Mouse (Mus musculus) lung, embryonic 15.5 days (tissue): Measurements from ENCODE around the gene Rassf1. TPM values are rescaled to one million over a fixed set of nuclear protein-coding genes. Genes with fewer than 3 reads are reported as not detected.

ENCODE experiments used
- ATAC-seq: fragments of 200-750 bp; cut with Nextera tagmentation; 2 replicates; pipeline ENCODE4 v1.8.0; 2017; ENCODE audit warnings: moderate number of reproducible peaks, borderline replicate concordance; ENCODE audit not compliant: low FRiP score, low TSS enrichment; ENCODE audit errors: extremely low read depth
- H3K27ac ChIP-seq: fragments of 300-500 bp; sonication (generic); 2 replicates; pipeline ENCODE4 v1.5.1; 2015; ENCODE audit warnings: moderate library complexity, mild to moderate bottlenecking, inconsistent platforms
- H3K27me3 ChIP-seq: fragments of 300-500 bp; sonication (generic); 2 replicates; pipeline ENCODE4 v1.6.1; 2015; ENCODE audit warnings: inconsistent platforms
- H3K36me3 ChIP-seq: fragments of 300-500 bp; sonication (generic); 2 replicates; pipeline ENCODE4 v1.6.1; 2015; ENCODE audit warnings: inconsistent platforms
- H3K4me1 ChIP-seq: fragments of 300-500 bp; sonication (generic); 2 replicates; pipeline ENCODE4 v1.6.1; 2015; ENCODE audit warnings: inconsistent platforms
- H3K4me2 ChIP-seq: fragments of 300-500 bp; sonication (generic); 2 replicates; pipeline ENCODE4 v1.6.1; 2015; ENCODE audit warnings: inconsistent platforms, mild to moderate bottlenecking, moderate library complexity
- H3K4me3 ChIP-seq: fragments of 300-500 bp; sonication (generic); 2 replicates; pipeline ENCODE4 v1.5.1; 2015; ENCODE audit warnings: mild to moderate bottlenecking, inconsistent platforms
- H3K9ac ChIP-seq: fragments of 300-500 bp; sonication (generic); 2 replicates; pipeline ENCODE4 v1.6.1; 2015; ENCODE audit warnings: inconsistent platforms
- H3K9me3 ChIP-seq: fragments of 300-500 bp; sonication (generic); 2 replicates; pipeline ENCODE4 v1.6.1; 2016; ENCODE audit warnings: inconsistent platforms
- WGBS: fragments of 180-500 bp; shearing (Covaris S2); methylation state at CpG from one replicate; pipeline ENCODE4 v1.1.7; 2015; 5-methylcytosine and 5-hydroxymethylcytosine counted together
- polyA plus RNA-seq: library from polyadenylated mRNA; unstranded; fragments of >200 nt; fragmentation: Nextera tagmentation; extraction: Ambion mirVana; gene quantifications from 2 replicates; pipeline ENCODE4 v1.2.1, GENCODE M21; 2015

Rassf1 gene
- polyA plus RNA-seq, 1 experiment from 2014 or later: 64.1 TPM

GRCm38 (mm10) chr9:107599433-107599832, 48.1 kb downstream of the Rassf1 start:
- H3K27ac ChIP-seq: no peak overlapping the region
- ATAC-seq: no peak
- 79% methylated on average over 9 of the region's 9 CpGs for WGBS
- H3K4me1 ChIP-seq: peaks cover 9% of the 10 kb centered on the region; the same call in 1 of the 2 replicates
- no peak overlapping the region for H3K4me2 ChIP-seq
- no peaks in the 10 kb centered on the region for H3K9me3 ChIP-seq
- no peak overlapping the region for H3K4me3 ChIP-seq
- H3K36me3 ChIP-seq: no peaks in the 10 kb centered on the region
- no peak overlapping the region for H3K9ac ChIP-seq
- 0 out of 2 replicates have a peak, but pooled peaks cover 10% of the 10 kb centered on the region for H3K27me3 ChIP-seq

DNA sequence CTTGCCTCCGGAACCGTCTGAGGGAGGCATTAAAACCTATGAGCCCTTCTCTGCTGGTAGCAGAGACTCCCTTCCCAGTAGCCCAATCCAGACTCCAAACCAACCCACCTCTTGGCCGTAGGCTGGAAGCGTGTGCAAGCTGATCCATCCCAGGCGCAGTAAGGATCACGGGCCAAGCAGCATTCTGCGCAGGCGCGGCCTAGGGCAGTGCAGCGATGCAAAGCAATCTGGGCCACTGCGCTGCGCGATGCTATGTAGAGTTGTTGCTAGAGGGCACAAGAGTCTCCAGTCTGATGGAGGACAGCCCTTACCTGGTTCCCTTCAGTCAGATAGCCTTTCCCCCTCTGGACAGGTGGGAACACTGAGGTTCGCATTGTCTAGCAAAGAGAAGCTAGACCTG, 48.5 kb downstream of the Rassf1 start:
- Histone ChIP-seq H3K27me3 (0 out of 2 replicates have a peak, but pooled peaks cover 10% of the 10 kb centered on the region), H3K36me3 (no peaks in the 10 kb centered on the region), H3K4me3 (no peak overlapping the region), H3K27ac (no peak overlapping the region), H3K9me3 (no peaks in the 10 kb centered on the region), H3K4me2 (no peak overlapping the region), H3K9ac (no peak overlapping the region), H3K4me1 (peaks cover 12% of the 10 kb centered on the region)
- 61% methylated on average over 14 of the region's 14 CpGs for WGBS
- ATAC-seq: no peak

DNA sequence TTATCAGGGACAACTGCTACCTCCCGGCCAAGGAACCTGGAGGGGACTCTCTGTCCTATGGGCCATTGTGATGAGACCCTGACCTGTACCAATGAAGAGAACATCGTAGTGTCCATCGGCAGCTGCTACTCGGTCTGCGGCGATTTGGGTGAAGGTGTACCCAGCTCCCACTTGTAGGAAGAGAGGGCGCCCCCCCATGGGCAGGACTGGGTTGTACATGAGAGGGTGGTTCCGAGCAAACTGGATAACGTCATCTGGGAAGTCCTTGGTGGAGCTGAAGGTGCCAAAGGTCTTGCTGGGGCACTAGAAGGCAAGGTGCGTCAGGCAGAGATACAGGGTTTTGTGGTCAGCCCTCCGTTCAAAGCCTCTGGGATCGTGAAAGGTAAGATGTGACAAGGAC, 49.4 kb downstream of the Rassf1 start:
- 75% methylated on average over 12 of the region's 12 CpGs for WGBS
- no peaks in the 10 kb centered on the region for H3K36me3 ChIP-seq
- no peaks in the 10 kb centered on the region for H3K9me3 ChIP-seq
- no peak overlapping the region for H3K4me3 ChIP-seq
- no peak for ATAC-seq
- no peak overlapping the region for H3K27ac ChIP-seq
- H3K4me1 ChIP-seq: peaks cover 19% of the 10 kb centered on the region
- no peak overlapping the region for H3K4me2 ChIP-seq
- H3K27me3 ChIP-seq: 0 out of 2 replicates have a peak, but pooled peaks cover 10% of the 10 kb centered on the region
- no peak overlapping the region for H3K9ac ChIP-seq

- H3K36me3 ChIP-seq: no peaks in the 10 kb centered on the region
- 0 out of 2 replicates have a peak, but pooled peaks cover 10% of the 10 kb centered on the region for H3K27me3 ChIP-seq
- H3K4me3 ChIP-seq: no peak overlapping the region
- no peak for ATAC-seq
- H3K9ac ChIP-seq: no peak overlapping the region
- no peak overlapping the region for H3K27ac ChIP-seq
- H3K9me3 ChIP-seq: no peaks in the 10 kb centered on the region
- 77% methylated on average over 11 of the region's 11 CpGs for WGBS
- no peak overlapping the region for H3K4me2 ChIP-seq
- H3K4me1 ChIP-seq: peaks cover 19% of the 10 kb centered on the region
These were observed 49.9 kb downstream of the Rassf1 start for GRCm38 (mm10) chr9:107601275-107601674.

GRCm38 (mm10) chr9:107602068-107602648, 50.8 kb downstream of the Rassf1 start:
- Histone ChIP-seq H3K4me3 (no peak overlapping the region), H3K9me3 (no peaks in the 10 kb centered on the region), H3K4me1 (peaks cover 24% of the 10 kb centered on the region), H3K27me3 (0 out of 2 replicates have a peak, but pooled peaks cover 10% of the 10 kb centered on the region), H3K9ac (no peak overlapping the region), H3K27ac (no peak overlapping the region), H3K4me2 (no peak overlapping the region), H3K36me3 (no peaks in the 10 kb centered on the region)
- no peak for ATAC-seq
- 8% methylated on average over 10 of the region's 10 CpGs for WGBS

- H3K9me3 ChIP-seq: no peaks in the 10 kb centered on the region
- no peak for ATAC-seq
- no peak overlapping the region for H3K27ac ChIP-seq
- H3K9ac ChIP-seq: no peak overlapping the region
- H3K27me3 ChIP-seq: 0 out of 2 replicates have a peak, but pooled peaks cover 10% of the 10 kb centered on the region
- WGBS: 74% methylated on average over 6 of the region's 6 CpGs
- H3K4me3 ChIP-seq: no peak overlapping the region
- no peak overlapping the region for H3K4me2 ChIP-seq
- H3K36me3 ChIP-seq: no peaks in the 10 kb centered on the region
- peaks cover 34% of the 10 kb centered on the region for H3K4me1 ChIP-seq
These were observed 51.9 kb downstream of the Rassf1 start for GRCm38 (mm10) chr9:107603251-107603650.

DNA sequence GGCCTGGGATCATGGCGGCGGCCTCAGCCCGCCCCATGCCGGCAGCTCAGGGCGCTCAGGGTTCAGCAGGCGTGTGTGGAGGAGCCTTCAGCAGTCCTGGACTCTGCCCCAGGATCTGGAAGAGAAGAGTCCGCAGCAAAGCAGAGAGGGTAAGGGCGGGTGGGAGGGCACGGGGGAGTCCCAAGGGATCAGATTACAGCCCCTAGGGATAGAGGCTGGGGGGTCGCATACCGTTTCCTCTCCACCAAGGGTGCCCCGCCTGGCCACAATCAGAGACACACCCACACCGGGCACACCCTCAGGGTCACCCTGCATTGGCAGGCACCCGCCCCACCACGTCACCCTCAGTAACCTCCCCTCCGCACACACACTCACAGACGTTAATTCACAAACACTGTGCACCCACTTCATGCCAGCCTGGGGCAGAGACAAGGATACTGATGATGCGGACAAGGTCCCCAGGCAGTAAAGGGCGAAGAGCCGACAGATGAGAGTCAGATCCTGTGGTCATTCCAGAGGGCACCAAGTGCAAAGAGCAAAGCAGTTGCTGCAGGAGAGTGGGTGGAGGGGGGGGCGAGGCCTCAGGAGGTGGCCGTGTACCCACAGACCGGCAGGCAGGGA, 53.8 kb downstream of the Rassf1 start:
- Histone ChIP-seq H3K4me2 (peak overlapping the region; percentile 46), H3K36me3 (no peaks in the 10 kb centered on the region), H3K4me3 (peak overlapping the region; percentile 22), H3K9ac (peak overlapping the region; percentile 29; the same call in 1 of the 2 replicates), H3K4me1 (peaks cover 48% of the 10 kb centered on the region), H3K27ac (peak overlapping the region; percentile 75), H3K27me3 (0 out of 2 replicates have a peak, but pooled peaks cover 4% of the 10 kb centered on the region), H3K9me3 (no peaks in the 10 kb centered on the region)
- 30% methylated on average over 23 of the region's 23 CpGs for WGBS
- peak; percentile 40 for ATAC-seq

DNA sequence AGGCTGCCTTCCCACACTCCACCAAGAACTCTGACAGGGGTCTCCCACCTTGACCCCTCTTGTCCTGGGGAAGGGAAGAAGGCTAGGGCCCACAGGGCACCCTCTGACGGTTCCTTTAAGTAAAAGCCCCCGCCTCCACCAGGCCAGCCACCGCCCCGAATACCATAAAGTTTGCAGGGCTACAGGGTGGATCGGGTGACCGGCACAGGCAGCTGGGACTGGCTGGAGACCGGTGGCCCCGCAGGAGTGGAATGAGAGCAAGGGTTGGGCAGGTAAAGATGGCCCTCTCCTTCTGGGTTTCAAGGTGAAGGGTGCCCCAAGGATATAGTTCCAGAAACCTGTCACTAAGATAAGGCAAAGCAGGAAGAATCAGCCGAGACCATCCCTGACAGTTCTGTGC, 55.2 kb downstream of the Rassf1 start:
- Histone ChIP-seq H3K27ac (peak overlapping the region; percentile 62), H3K27me3 (no peaks in the 10 kb centered on the region), H3K36me3 (no peaks in the 10 kb centered on the region), H3K4me2 (peak overlapping the region; percentile 29), H3K9me3 (no peaks in the 10 kb centered on the region), H3K4me1 (peaks cover 54% of the 10 kb centered on the region), H3K4me3 (peak overlapping the region; percentile 11), H3K9ac (no peak overlapping the region)
- no peak for ATAC-seq
- whole genome bisulfite sequencing: 17% methylated on average over 9 of the region's 9 CpGs

DNA sequence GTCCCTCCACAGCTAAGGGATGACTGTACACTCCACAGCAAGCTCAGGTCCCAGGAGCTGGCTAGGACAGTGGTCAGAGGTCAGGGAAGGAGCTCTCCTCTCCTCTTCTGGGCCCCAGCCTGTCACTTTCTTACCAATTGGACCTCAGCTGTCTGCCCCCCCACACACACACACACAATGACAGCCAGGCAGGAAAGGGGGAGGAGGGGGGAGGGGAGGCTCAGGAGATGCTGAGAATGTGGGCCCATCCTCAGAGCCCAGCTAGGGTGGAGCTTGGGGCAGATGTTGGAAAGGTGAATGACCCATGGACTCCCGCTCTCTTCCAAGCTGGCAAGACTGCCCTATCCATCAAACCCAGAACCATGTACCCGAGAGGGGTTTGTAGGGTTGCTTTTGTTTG, 55.7 kb downstream of the Rassf1 start:
- Histone ChIP-seq H3K4me1 (peaks cover 58% of the 10 kb centered on the region), H3K4me3 (peak overlapping the region; percentile 11), H3K4me2 (peak overlapping the region; percentile 29), H3K9ac (no peak overlapping the region), H3K27ac (peak overlapping the region; percentile 72; the same call in 1 of the 2 replicates), H3K36me3 (no peaks in the 10 kb centered on the region), H3K27me3 (no peaks in the 10 kb centered on the region), H3K9me3 (no peaks in the 10 kb centered on the region)
- no peak for ATAC-seq
- 60% methylated on average over 2 of the region's 2 CpGs for WGBS

- H3K4me2 ChIP-seq: peak overlapping the region; percentile 29
- WGBS: 25% methylated on average over 9 of the region's 9 CpGs
These were observed 56.4 kb downstream of the Rassf1 start for GRCm38 (mm10) chr9:107607653-107608245.

GRCm38 (mm10) chr9:107608741-107609432, 57.5 kb downstream of the Rassf1 start, which contains the start of gene Sema3b:
Gene Sema3b, minus strand, starts transcription at chr9:107609229.
- Histone ChIP-seq H3K4me1 (peaks cover 69% of the 10 kb centered on the region), H3K36me3 (peaks cover 2% of the 10 kb centered on the region), H3K4me3 (no peak within 1 kb of the TSS), H3K27me3 (no peaks in the 10 kb centered on the region), H3K4me2 (peak within 1 kb of the TSS; percentile 12), H3K27ac (peak within 1 kb of the TSS; percentile 72), H3K9ac (no peak within 1 kb of the TSS), H3K9me3 (no peaks in the 10 kb centered on the region)
- no peak for ATAC-seq
- WGBS: 42% methylated on average over 11 of the region's 12 CpGs

More at GRCm38 (mm10) chr9:107607653-107608245, 56.4 kb downstream of the Rassf1 start:
- Histone ChIP-seq H3K9me3 (no peaks in the 10 kb centered on the region), H3K4me1 (peaks cover 57% of the 10 kb centered on the region), H3K9ac (no peak overlapping the region), H3K27me3 (no peaks in the 10 kb centered on the region), H3K4me3 (no peak overlapping the region), H3K36me3 (no peaks in the 10 kb centered on the region), H3K27ac (peak overlapping the region; percentile 72)
- no peak for ATAC-seq
